Mouse (Mus musculus) small intestine, adult 2 months (tissue): ENCODE measurements around the gene Mfsd11. TPM values are rescaled to one million over a fixed set of nuclear protein-coding genes. Genes with fewer than 3 reads are reported as not detected.

ENCODE experiments used
- H3K27ac ChIP-seq: fragments of 200-500 bp; 2 replicates; pipeline ENCODE4 v1.5.1; 2012; ENCODE audit warnings: low read depth, low read length, control low read depth, inconsistent platforms; ENCODE audit not compliant: insufficient read depth
- H3K27me3 ChIP-seq: fragments of 200-500 bp; 2 replicates; pipeline ENCODE4 v1.6.1; 2012; ENCODE audit warnings: mild to moderate bottlenecking, moderate library complexity, low read length, inconsistent platforms; ENCODE audit not compliant: control insufficient read depth, insufficient read depth
- H3K36me3 ChIP-seq: fragments of 200-500 bp; 2 replicates; pipeline ENCODE4 v1.6.1; 2012; ENCODE audit warnings: mild to moderate bottlenecking, low read length, control low read depth, inconsistent platforms; ENCODE audit not compliant: control insufficient read depth, insufficient read depth
- H3K4me1 ChIP-seq: fragments of 200-500 bp; 2 replicates; pipeline ENCODE4 v1.6.1; 2012; ENCODE audit warnings: low read length, inconsistent platforms, mixed read lengths; ENCODE audit not compliant: control insufficient read depth, insufficient read depth, insufficient read length
- H3K4me3 ChIP-seq: fragments of 200-500 bp; 2 replicates; pipeline ENCODE4 v1.5.1; 2012; ENCODE audit warnings: low read depth, mild to moderate bottlenecking, control low read depth, inconsistent platforms, low read length, moderate library complexity
- CTCF ChIP-seq: fragments of 200-500 bp; IDR thresholded peaks from 2 replicates; pipeline ENCODE4 v1.5.1; 2012; ENCODE audit warnings: low read depth, mild to moderate bottlenecking, control low read depth, inconsistent platforms, low read length, moderate library complexity, mixed read lengths; ENCODE audit not compliant: insufficient replicate concordance, insufficient read length; ENCODE audit errors: extremely low read depth
- POLR2A ChIP-seq: fragments of 200-500 bp; IDR thresholded peaks from 2 replicates; pipeline ENCODE4 v1.6.1; 2012; ENCODE audit warnings: low read depth, mild to moderate bottlenecking, control low read depth, inconsistent platforms, low read length, moderate library complexity
- WGBS: fragments of 180-500 bp; shearing (Covaris S2); methylation state at CpG from one replicate; pipeline ENCODE4 v1.1.7; 2018; 5-methylcytosine and 5-hydroxymethylcytosine counted together
- polyA plus RNA-seq: library from polyadenylated mRNA; depleted of rRNA; stranded (reverse); fragments of >200 nt; gene quantifications from 2 replicates; pipeline ENCODE4 v1.2.3, GENCODE M21; 2012

Gene Mfsd11
- polyA plus RNA-seq, 1 experiment = 27.0 TPM

- no peak for TF ChIP-seq POLR2A
- no peak for TF ChIP-seq CTCF
- 90% methylated on average over 11 of the region's 11 CpGs for WGBS
- H3K36me3 ChIP-seq = peaks cover 2% of the 10 kb centered on the region; the same call in 1 of the 2 replicates
- H3K27me3 ChIP-seq = no peaks in the 10 kb centered on the region
- H3K4me3 ChIP-seq = no peak overlapping the region
- peaks cover 4% of the 10 kb centered on the region for H3K4me1 ChIP-seq
- no peak overlapping the region for H3K27ac ChIP-seq
Observed at GRCm38 (mm10) chr11:116808811-116809395, 43.3 kb upstream of the Mfsd11 start.

DNA sequence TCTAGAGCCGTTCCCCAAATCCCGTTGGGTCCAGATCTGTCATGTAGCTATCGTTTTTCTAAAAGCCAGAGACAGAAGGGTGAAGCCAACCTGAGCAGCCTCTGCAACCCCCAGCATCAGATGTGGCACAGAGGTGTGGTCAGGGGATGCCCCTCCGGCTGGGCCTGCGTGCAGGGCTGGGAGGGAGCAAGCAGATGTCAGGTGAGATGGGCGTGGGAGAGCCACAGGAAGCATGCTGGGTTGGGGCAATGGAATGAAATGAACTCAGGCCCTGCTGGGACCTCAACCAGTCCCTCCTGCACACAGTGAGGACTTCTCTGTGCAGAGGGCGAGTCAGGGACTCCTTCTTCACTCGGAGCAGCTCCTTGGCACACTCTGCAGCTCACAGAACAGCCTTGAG lies 42.7 kb upstream of the Mfsd11 start:
- no peaks in the 10 kb centered on the region for H3K27me3 ChIP-seq
- WGBS = 83% methylated on average over 8 of the region's 8 CpGs

DNA sequence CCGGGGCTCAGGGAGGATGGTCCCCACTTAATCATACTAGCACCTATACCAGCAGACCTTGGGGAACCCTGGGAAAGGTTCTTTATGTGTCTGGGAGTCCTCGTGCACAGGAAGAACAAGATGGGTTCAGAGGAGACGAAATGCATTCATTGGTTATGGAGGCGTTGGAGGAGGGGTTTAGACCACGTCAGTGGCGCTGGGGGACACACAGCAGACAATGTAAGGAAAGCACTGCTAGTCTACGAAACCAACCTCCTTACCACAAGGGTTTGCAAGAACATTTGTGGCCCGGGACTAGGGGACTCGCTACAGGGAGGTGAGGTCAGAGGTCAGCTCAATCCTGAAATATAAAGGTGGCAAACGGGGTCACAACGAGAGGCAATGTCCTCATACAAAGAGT lies 41.7 kb upstream of the Mfsd11 start:
- Histone ChIP-seq H3K4me3 (no peak overlapping the region), H3K27me3 (no peaks in the 10 kb centered on the region), H3K27ac (no peak overlapping the region), H3K36me3 (peaks cover 2% of the 10 kb centered on the region; the same call in 1 of the 2 replicates), H3K4me1 (peaks cover 13% of the 10 kb centered on the region)
- WGBS = 92% methylated on average over 11 of the region's 11 CpGs
- no peak for TF ChIP-seq CTCF
- TF ChIP-seq POLR2A = no peak

More for the DNA sequence above, 42.7 kb upstream of the Mfsd11 start:
- H3K4me3 ChIP-seq = no peak overlapping the region
- TF ChIP-seq CTCF = no peak
- TF ChIP-seq POLR2A = no peak
- peaks cover 2% of the 10 kb centered on the region; the same call in 1 of the 2 replicates for H3K36me3 ChIP-seq
- peaks cover 9% of the 10 kb centered on the region for H3K4me1 ChIP-seq
- no peak overlapping the region for H3K27ac ChIP-seq

DNA sequence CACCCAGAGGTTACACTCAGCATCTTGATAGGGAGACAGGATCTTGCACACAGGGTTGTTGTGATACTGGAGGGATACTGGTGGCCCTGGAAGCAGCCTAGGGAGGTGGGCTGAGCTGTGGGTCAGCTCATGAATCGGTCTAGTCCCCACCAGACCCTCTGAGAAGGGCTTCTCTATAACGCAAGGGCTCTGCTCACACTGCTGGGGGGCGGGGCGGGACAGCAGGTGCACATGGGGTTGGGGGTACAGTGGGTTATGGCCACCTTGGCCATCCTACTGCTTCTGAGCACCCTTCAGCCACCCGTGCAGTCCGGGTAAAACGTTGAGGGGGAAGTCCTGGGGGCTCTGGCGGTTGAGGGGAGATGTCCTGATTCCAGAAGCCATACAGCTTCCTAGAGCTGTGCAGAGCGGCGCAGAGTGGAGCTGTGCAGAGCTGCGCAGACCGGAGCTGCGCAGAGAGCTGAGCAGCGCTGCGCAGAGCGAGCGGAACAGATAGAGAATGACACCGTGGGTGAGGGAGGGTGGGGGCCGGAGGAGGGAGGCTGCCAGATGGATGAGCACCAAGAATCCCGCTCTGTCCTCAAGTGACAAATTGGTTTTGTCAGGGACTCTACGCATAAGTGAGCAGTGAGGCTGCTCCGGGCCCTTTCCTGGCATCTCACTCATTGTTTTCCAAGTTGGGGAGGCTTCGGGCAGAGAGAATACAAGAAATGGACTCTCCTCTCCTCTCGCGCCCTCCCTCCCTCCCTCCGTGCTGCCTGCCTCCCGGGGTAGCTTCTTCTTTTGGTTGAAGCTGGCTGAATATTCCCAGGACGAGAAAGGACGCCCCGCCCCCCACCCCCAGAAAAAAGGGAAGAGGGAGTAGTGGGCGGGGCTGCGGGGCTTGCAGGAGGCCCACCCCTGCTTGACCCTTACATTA lies 41.0 kb upstream of the Mfsd11 start:
- no peaks in the 10 kb centered on the region for H3K27me3 ChIP-seq
- peaks cover 13% of the 10 kb centered on the region for H3K4me1 ChIP-seq
- TF ChIP-seq CTCF (no peak), POLR2A (no peak)
- peaks cover 2% of the 10 kb centered on the region; the same call in 1 of the 2 replicates for H3K36me3 ChIP-seq
- no peak overlapping the region for H3K27ac ChIP-seq
- H3K4me3 ChIP-seq = peak overlapping the region; percentile 42
- WGBS = 69% methylated on average over 29 of the region's 32 CpGs

- peaks cover 13% of the 10 kb centered on the region for H3K4me1 ChIP-seq
- TF ChIP-seq POLR2A (no peak), CTCF (no peak)
- no peak overlapping the region for H3K27ac ChIP-seq
- H3K4me3 ChIP-seq = no peak overlapping the region
- WGBS = 82% methylated on average over 21 of the region's 21 CpGs
- H3K36me3 ChIP-seq = peaks cover 2% of the 10 kb centered on the region; the same call in 1 of the 2 replicates
- no peaks in the 10 kb centered on the region for H3K27me3 ChIP-seq
Observed at GRCm38 (mm10) chr11:116812793-116813529, 39.3 kb upstream of the Mfsd11 start.

DNA sequence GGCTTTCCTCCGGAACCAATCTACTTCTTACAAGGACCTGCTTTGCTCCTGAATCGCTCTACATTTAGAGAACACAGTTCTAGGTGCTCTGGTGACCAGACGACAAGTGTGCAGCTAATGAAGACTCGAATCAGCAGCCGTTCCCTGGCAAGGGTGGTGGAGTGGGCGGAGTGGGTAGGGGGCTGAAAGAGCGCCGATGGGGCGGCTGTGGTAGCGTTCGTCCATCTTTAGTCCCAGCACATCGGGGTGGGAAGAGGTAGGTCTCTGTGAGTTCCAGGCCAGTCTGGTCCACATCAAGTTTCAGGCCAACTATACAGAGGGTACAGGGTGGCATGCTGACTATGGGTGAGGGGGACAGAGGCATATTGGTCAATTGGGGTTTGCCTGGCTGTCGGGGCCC lies 38.6 kb upstream of the Mfsd11 start:
- peak overlapping the region; percentile 82 for H3K27ac ChIP-seq
- WGBS = 92% methylated on average over 13 of the region's 13 CpGs

More for the DNA sequence above, 38.6 kb upstream of the Mfsd11 start:
- H3K4me1 ChIP-seq = peaks cover 19% of the 10 kb centered on the region
- no peak overlapping the region for H3K4me3 ChIP-seq
- peaks cover 2% of the 10 kb centered on the region; the same call in 1 of the 2 replicates for H3K36me3 ChIP-seq
- TF ChIP-seq CTCF = no peak
- no peak for TF ChIP-seq POLR2A
- no peaks in the 10 kb centered on the region for H3K27me3 ChIP-seq
